In genomic region chr19:32638276-32638903, GRCm38 (mm10) we compare ENCODE assay signal across 15 mouse cellular contexts. TPM values are rescaled to one million over a fixed set of nuclear protein-coding genes. Genes with fewer than 3 reads are reported as not detected.
A peak's percentile ranks its signal among the peaks of the same experiment; 100 is the strongest.
DNase-seq lines count a peak whose midpoint lies in the region; ATAC-seq and TF ChIP-seq lines count a peak whose summit lies in the region.
"Had no signal": no experiment of that assay in that cellular context is flagged by ENCODE, and none has a peak within 500 bp of the region (broad histone marks: within the 10 kb centered on the region; RNA-seq: fewer than 3 reads in every experiment).

No protein-coding gene starts in this region.

- TF ChIP-seq POLR2A in MEL (IDR thresholded peaks at IDR 0.05; ENCODE audit: control insufficient read depth in 1 of 2, insufficient read depth in 1 of 2, low read depth in 1 of 2, low read length in 2 of 2, poor library complexity in 1 of 2): no peak

- TF ChIP-seq CTCF in MEL (IDR thresholded peaks at IDR 0.05 in 2 of 3, conservative IDR thresholded peaks at IDR 0.05 in 1 of 3; ENCODE audit: control insufficient read depth in 1 of 3, insufficient read depth in 1 of 3, low read depth in 2 of 3, low read length in 3 of 3, poor library complexity in 1 of 3, severe bottlenecking in 1 of 3): no peak
- no peak for TF ChIP-seq CTCF in intestine, postnatal 0 days (IDR thresholded peaks at IDR 0.05; ENCODE audit: low read depth)

- no peak for TF ChIP-seq RAD21 in MEL (IDR thresholded peaks at IDR 0.05; ENCODE audit: low read depth, low read length)

- peak overlapping the region; percentile 11; the same call in 1 of the 2 replicates for H3K4me3 ChIP-seq in heart, embryonic 13.5 days
- H3K4me3 ChIP-seq in MEL (ENCODE audit: control insufficient read depth in 1 of 2, insufficient read depth in 1 of 2, low read depth in 2 of 2, low read length in 2 of 2): peak overlapping the region; percentile 64
- H3K4me3 ChIP-seq in intestine, postnatal 0 days (ENCODE audit: low read depth, low read length): no peak overlapping the region
- H3K4me3 ChIP-seq in midbrain, embryonic 12.5 days: no peak overlapping the region
- H3K4me3 ChIP-seq: forebrain, embryonic 13.5 days; limb, embryonic 10.5 days had no signal

- peaks cover 20% of the 10 kb centered on the region for H3K4me1 ChIP-seq in heart, embryonic 13.5 days
- peaks cover 4 to 6% of the 10 kb centered on the region in 2 experiments; a peak in 3 of 4 replicates for H3K4me1 ChIP-seq in MEL (ENCODE audit: control insufficient read depth in 1 of 2, insufficient read depth in 2 of 2, low read length in 2 of 2)
- H3K4me1 ChIP-seq in intestine, postnatal 0 days (replicated peaks; ENCODE audit: control insufficient read depth, insufficient read depth, low read length): 0 out of 2 replicates have a peak, but pooled peaks cover 3% of the 10 kb centered on the region
- peaks cover 12% of the 10 kb centered on the region; the same call in 1 of the 2 replicates for H3K4me1 ChIP-seq in midbrain, embryonic 12.5 days
- H3K4me1 ChIP-seq: forebrain, embryonic 13.5 days; limb, embryonic 10.5 days had no signal

- peak overlapping the region; percentile 50; the same call in 1 of the 2 replicates for H3K9ac ChIP-seq in heart, embryonic 13.5 days
- H3K9ac ChIP-seq in MEL (ENCODE audit: control insufficient read depth, low read depth, low read length, poor library complexity, severe bottlenecking): peak overlapping the region; percentile 58
- H3K9ac ChIP-seq in intestine, postnatal 0 days (ENCODE audit: low read depth, low read length): no peak overlapping the region
- H3K9ac ChIP-seq in midbrain, embryonic 12.5 days (replicated peaks): 0 out of 2 replicates have a peak overlapping the region, but pooled peaks have one; percentile 1
- H3K9ac ChIP-seq: forebrain, embryonic 13.5 days had no signal

- H3K27me3 ChIP-seq in heart, embryonic 13.5 days (replicated peaks): no peaks in the 10 kb centered on the region
- H3K27me3 ChIP-seq in MEL (ENCODE audit: control insufficient read depth in 1 of 2, insufficient read depth in 2 of 2, low read length in 2 of 2): no peaks in the 10 kb centered on the region
- H3K27me3 ChIP-seq in intestine, postnatal 0 days (replicated peaks; ENCODE audit: control insufficient read depth, insufficient read depth, low read length): no peaks in the 10 kb centered on the region
- H3K27me3 ChIP-seq in midbrain, embryonic 12.5 days: no peaks in the 10 kb centered on the region; the same call in 1 of the 2 replicates
- H3K27me3 ChIP-seq: forebrain, embryonic 13.5 days had no signal

- no peak for ATAC-seq in heart, embryonic 13.5 days (ENCODE audit: extremely low read depth, insufficient number of reproducible peaks, low FRiP score, low TSS enrichment)
- ATAC-seq in intestine, postnatal 0 days: peak; percentile 69
- ATAC-seq in midbrain, embryonic 12.5 days (ENCODE audit: low FRiP score, low read depth): no peak
- ATAC-seq: forebrain, embryonic 13.5 days had no signal

- no peak for DNase-seq in heart, postnatal 14 days
- DNase-seq in MEL (ENCODE audit: low read depth, low spot score): peak; percentile 77
- no peak for DNase-seq in spleen, postnatal 14 days (ENCODE audit: low spot score in 2 of 2)
- DNase-seq in right cerebral cortex, postnatal 4 days: no peak
- no peak for DNase-seq in adrenal gland, postnatal 14 days
- DNase-seq: adrenal gland, postnatal 36 days; cerebellum, adult 18-20 months; gastrocnemius, adult 2 months; kidney, postnatal 10 days; right cerebral cortex, adult 18-20 months had no signal

- no peak overlapping the region; the same call in 1 of the 2 replicates for H3K27ac ChIP-seq in heart, embryonic 13.5 days (replicated peaks)
- H3K27ac ChIP-seq in MEL (ENCODE audit: control insufficient read depth, low read depth, low read length): peak overlapping the region; percentile 71
- peak overlapping the region; percentile 22; the same call in 1 of the 2 replicates for H3K27ac ChIP-seq in intestine, postnatal 0 days (ENCODE audit: low read depth, low read length)
- no peak overlapping the region for H3K27ac ChIP-seq in midbrain, embryonic 12.5 days (replicated peaks)
- H3K27ac ChIP-seq: forebrain, embryonic 13.5 days; gastrocnemius, adult 2 months; limb, embryonic 10.5 days had no signal

- H3K79me2 ChIP-seq in MEL (ENCODE audit: control insufficient read depth, insufficient read depth, low read length, poor library complexity): no peaks in the 10 kb centered on the region

- H3K36me3 ChIP-seq in heart, embryonic 13.5 days: peaks cover 25% of the 10 kb centered on the region
- H3K36me3 ChIP-seq in MEL (ENCODE audit: control insufficient read depth in 1 of 2, insufficient read depth in 2 of 2, low read length in 2 of 2): peaks cover 0 to 8% of the 10 kb centered on the region in 2 experiments; a peak in 2 of 4 replicates
- peaks cover 15% of the 10 kb centered on the region; the same call in 1 of the 2 replicates for H3K36me3 ChIP-seq in intestine, postnatal 0 days (ENCODE audit: control insufficient read depth, insufficient read depth)
- no peaks in the 10 kb centered on the region for H3K36me3 ChIP-seq in midbrain, embryonic 12.5 days
- H3K36me3 ChIP-seq: limb, embryonic 10.5 days had no signal

- TF ChIP-seq EP300 in MEL (IDR thresholded peaks at IDR 0.05; ENCODE audit: low read depth in 1 of 2, low read length in 2 of 2): peak; percentile 66 to 78

- intact Hi-C loops in heart, postnatal 14 days (cut with DNase I): loop anchor here (5.0 kb wide), 1 partner anchor 41 kb away; the partner anchor contains the start of gene Papss2

- 19% methylated on average over 13 of the region's 13 CpGs for WGBS in heart, embryonic 13.5 days
- 42% methylated on average over 13 of the region's 13 CpGs for WGBS in intestine, postnatal 0 days
- WGBS in midbrain, embryonic 12.5 days: 30% methylated on average over 13 of the region's 13 CpGs

- H3K9me3 ChIP-seq in heart, embryonic 13.5 days: peaks cover 2% of the 10 kb centered on the region; the same call in 1 of the 2 replicates
- H3K9me3 ChIP-seq in MEL (replicated peaks; ENCODE audit: insufficient read depth, low read length): no peaks in the 10 kb centered on the region
- H3K9me3 ChIP-seq in intestine, postnatal 0 days (ENCODE audit: control insufficient read depth): no peaks in the 10 kb centered on the region
- H3K9me3 ChIP-seq in midbrain, embryonic 12.5 days: 0 out of 2 replicates have a peak, but pooled peaks cover under 1% of the 10 kb centered on the region
- H3K9me3 ChIP-seq: limb, embryonic 10.5 days had no signal

- H3K4me2 ChIP-seq in heart, embryonic 13.5 days: peak overlapping the region; percentile 60
- peak overlapping the region; percentile 51 for H3K4me2 ChIP-seq in intestine, postnatal 0 days (replicated peaks; ENCODE audit: low read depth)
- H3K4me2 ChIP-seq in midbrain, embryonic 12.5 days (replicated peaks): no peak overlapping the region; the same call in 1 of the 2 replicates
- H3K4me2 ChIP-seq: forebrain, embryonic 13.5 days had no signal

TF ChIP-seq in MEL, 35 proteins besides CTCF, POLR2A, EP300 and RAD21 (continues in another document):
- no peak for TF ChIP-seq USF1 (IDR thresholded peaks at IDR 0.05; ENCODE audit: low read depth, low read length)
- no peak for TF ChIP-seq ZKSCAN1 (IDR thresholded peaks at IDR 0.05; ENCODE audit: low read depth, low read length)
- TF ChIP-seq MAFK (IDR thresholded peaks at IDR 0.05; ENCODE audit: borderline replicate concordance, low read depth, low read length): no peak
- TF ChIP-seq MYB (IDR thresholded peaks at IDR 0.05; ENCODE audit: low read depth, low read length): no peak
- TF ChIP-seq NRF1 (IDR thresholded peaks at IDR 0.05; ENCODE audit: insufficient read depth, low read depth, low read length, poor library complexity, severe bottlenecking): no peak
- 0 out of 2 replicates have a peak, but pooled peaks have one; percentile 36 for TF ChIP-seq MEF2A (IDR thresholded peaks at IDR 0.05; ENCODE audit: extremely low read depth, insufficient replicate concordance, low read depth, low read length, poor library complexity, severe bottlenecking)
- no peak for TF ChIP-seq SMC3 (IDR thresholded peaks at IDR 0.05; ENCODE audit: low read depth, low read length)
- no peak for TF ChIP-seq BHLHE40 (IDR thresholded peaks at IDR 0.05; ENCODE audit: borderline replicate concordance, low read depth, low read length)
- TF ChIP-seq HCFC1 (IDR thresholded peaks at IDR 0.05; ENCODE audit: low read depth, low read length): no peak
- no peak for TF ChIP-seq TBP (IDR thresholded peaks at IDR 0.05; ENCODE audit: low read depth, low read length)
- TF ChIP-seq CHD2 (IDR thresholded peaks at IDR 0.05; ENCODE audit: low read length): no peak
- TF ChIP-seq RCOR1 (IDR thresholded peaks at IDR 0.05; ENCODE audit: low read depth, low read length): peak; percentile 64
- peak; percentile 81 for TF ChIP-seq TCF12 (IDR thresholded peaks at IDR 0.05; ENCODE audit: low read depth, low read length)
- no peak for TF ChIP-seq ZNF384 (IDR thresholded peaks at IDR 0.05; ENCODE audit: low read depth, low read length)
- no peak for TF ChIP-seq ELF1 (IDR thresholded peaks at IDR 0.05; ENCODE audit: low read depth, low read length)
- no peak for TF ChIP-seq UBTF (IDR thresholded peaks at IDR 0.05; ENCODE audit: borderline replicate concordance, insufficient read depth, low read depth, low read length)
- TF ChIP-seq GABPA (IDR thresholded peaks at IDR 0.05; ENCODE audit: low read depth, low read length): no peak
- TF ChIP-seq ZMIZ1 (IDR thresholded peaks at IDR 0.05; ENCODE audit: low read depth, low read length): no peak
- TF ChIP-seq USF2 (IDR thresholded peaks at IDR 0.05; ENCODE audit: borderline replicate concordance in 1 of 2, insufficient read depth in 1 of 2, low read depth in 1 of 2, low read length in 2 of 2): no peak
- TF ChIP-seq E2F4 (IDR thresholded peaks at IDR 0.05; ENCODE audit: borderline replicate concordance, low read depth, low read length): no peak
- no peak for TF ChIP-seq NELFE (IDR thresholded peaks at IDR 0.05; ENCODE audit: low read depth, low read length)
- TF ChIP-seq MXI1 (IDR thresholded peaks at IDR 0.05; ENCODE audit: low read depth, low read length): peak; percentile 13; the same call in 1 of the 2 replicates
- TF ChIP-seq GATA1 (IDR thresholded peaks at IDR 0.05; ENCODE audit: low read depth, low read length): peak; percentile 95

RNA-seq across cellular contexts. Expression of gene Papss2, which starts 42.8 kb away (rescaled TPM):
- polyA plus RNA-seq in heart, embryonic 13.5 days (2015; fragmentation: Nextera tagmentation; extraction: Ambion mirVana): 8.9 and 12.1 TPM in 2 replicates
- 10 to 100 TPM; 15.6 to 18.7 TPM for total RNA-seq in heart, postnatal 14 days (2021)
- 1.5 and 1.7 TPM in 2 replicates for total RNA-seq in MEL (2012; rRNA removed)
- 1 to 10 TPM in 1 of 2 experiments, not detected in 1; 2.6 TPM for polyA plus RNA-seq in MEL (2012; ENCODE audit: insufficient read depth in 1 of 2, insufficient read length in 2 of 2, low read depth in 1 of 2, low replicate concordance in 2 of 2, missing spikeins in 1 of 2)
- polyA plus RNA-seq in intestine, postnatal 0 days (2015; fragmentation: Nextera tagmentation; extraction: Ambion mirVana): 27.6 and 34.7 TPM in 2 replicates
- polyA plus RNA-seq in midbrain, embryonic 12.5 days (2016; fragmentation: Nextera tagmentation; extraction: Ambion mirVana): 1.9 and 3.6 TPM in 2 replicates
- 27.7 and 36.4 TPM in 2 replicates for total RNA-seq in adrenal gland, postnatal 14 days (2021)

Comparison
In these comparisons a context has a peak if more than half of its experiments do, and no peak if none do; other contexts are left out.
1. H3K27ac ChIP-seq: peak in MEL (single experiment) and intestine, postnatal 0 days (single experiment); none in heart, embryonic 13.5 days (single experiment) and midbrain, embryonic 12.5 days (single experiment).
2. H3K4me3 ChIP-seq: peak in heart, embryonic 13.5 days (single experiment) and MEL (2 of 2); none in intestine, postnatal 0 days (single experiment) and midbrain, embryonic 12.5 days (single experiment).